Mouse (Mus musculus) hindbrain, embryonic 11.5 days (tissue): ENCODE data around the gene Mup14. TPM values are rescaled to one million over a fixed set of nuclear protein-coding genes. Genes with fewer than 3 reads are reported as not detected.
"Not testable (repeated sequence)": the region's sequence is repeated elsewhere in the genome, so short reads cannot be mapped to it uniquely, and the experiment has no call there.

Source experiments
- ATAC-seq: fragments of 200-750 bp; cut with Nextera tagmentation; 2 replicates; pipeline ENCODE4 v1.8.0; 2017; ENCODE audit warnings: mild to moderate bottlenecking, moderate TSS enrichment, moderate library complexity; ENCODE audit not compliant: low FRiP score
- DNase-seq: peaks from one replicate; pipeline ENCODE4 v3.0.0-alpha.2; 2015; ENCODE audit warnings: low spot score
- H3K27ac ChIP-seq: fragments of 300-500 bp; sonication (generic); 2 replicates; pipeline ENCODE4 v1.5.1; 2014; ENCODE audit warnings: mild to moderate bottlenecking, low read depth, low read length
- H3K27me3 ChIP-seq: fragments of 300-500 bp; sonication (generic); 2 replicates; pipeline ENCODE4 v1.6.1; 2014; ENCODE audit warnings: mild to moderate bottlenecking, low read length, moderate library complexity, mixed read lengths; ENCODE audit not compliant: control insufficient read depth, insufficient read depth
- H3K36me3 ChIP-seq: fragments of 300-500 bp; sonication (generic); 2 replicates; pipeline ENCODE4 v1.6.1; 2014; ENCODE audit warnings: mild to moderate bottlenecking, low read length, moderate library complexity, mixed read lengths; ENCODE audit not compliant: control insufficient read depth, insufficient read depth
- H3K4me1 ChIP-seq: fragments of 300-500 bp; sonication (generic); replicated peaks from 2 replicates; pipeline ENCODE4 v1.6.1; 2014; ENCODE audit warnings: low read length, mixed read lengths; ENCODE audit not compliant: control insufficient read depth, insufficient read depth
- H3K4me2 ChIP-seq: fragments of 300-500 bp; sonication (generic); replicated peaks from 2 replicates; pipeline ENCODE4 v1.6.1; 2014; ENCODE audit warnings: mild to moderate bottlenecking, low read depth, low read length
- H3K4me3 ChIP-seq: fragments of 300-500 bp; sonication (generic); 2 replicates; pipeline ENCODE4 v1.5.1; 2014; ENCODE audit warnings: low read depth, low read length
- H3K9ac ChIP-seq: fragments of 300-500 bp; sonication (generic); 2 replicates; pipeline ENCODE4 v1.6.1; 2014; ENCODE audit warnings: low read depth, low read length
- H3K9me3 ChIP-seq: fragments of 300-500 bp; sonication (generic); 2 replicates; pipeline ENCODE4 v1.6.1; 2016; ENCODE audit warnings: low read length; ENCODE audit not compliant: control insufficient read depth
- WGBS: fragments of 180-500 bp; shearing (Covaris S2); extraction: QIAGEN DNeasy Blood & Tissue Kit; methylation state at CpG from one replicate; pipeline ENCODE4 v1.1.7; 2014; 5-methylcytosine and 5-hydroxymethylcytosine counted together
- polyA plus RNA-seq: library from polyadenylated mRNA; unstranded; fragments of >200 nt; fragmentation: Nextera tagmentation; extraction: Ambion mirVana; gene quantifications from 2 replicates; pipeline ENCODE4 v1.2.1, GENCODE M21; 2014

The Mup14 gene
- polyA plus RNA-seq = 0.24 TPM in 1 of 2 replicates, not detected in the other

DNA sequence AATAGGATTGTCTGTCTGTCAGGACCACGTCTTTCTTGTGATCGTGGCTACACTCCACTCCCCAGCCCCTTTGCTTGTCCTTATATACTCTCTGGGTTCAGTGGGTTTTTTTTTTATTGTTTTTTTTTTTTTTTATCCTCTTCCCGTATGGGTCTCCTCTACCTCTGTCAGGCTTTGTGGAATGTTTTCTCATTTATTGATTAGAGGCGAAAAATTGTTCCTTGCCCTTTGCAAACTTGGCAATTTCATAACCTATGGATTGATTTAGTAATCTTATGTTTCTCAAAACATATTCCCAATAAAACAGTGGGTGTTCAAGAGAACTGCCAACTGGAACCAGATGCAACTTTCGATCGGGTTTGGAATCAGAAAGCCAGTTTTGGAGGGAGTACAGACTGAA is at the start of gene Mup14:
Mup14 (minus strand) TSS at position 101 of the 400 bp plus-strand sequence.
- not testable (repeated sequence) for H3K27ac ChIP-seq, H3K27me3 ChIP-seq, H3K9me3 ChIP-seq, H3K4me3 ChIP-seq, DNase-seq, ATAC-seq, H3K9ac ChIP-seq, H3K4me1 ChIP-seq, H3K4me2 ChIP-seq, H3K36me3 ChIP-seq
- 81% methylated on average over 5 of the region's 6 CpGs for WGBS

DNA sequence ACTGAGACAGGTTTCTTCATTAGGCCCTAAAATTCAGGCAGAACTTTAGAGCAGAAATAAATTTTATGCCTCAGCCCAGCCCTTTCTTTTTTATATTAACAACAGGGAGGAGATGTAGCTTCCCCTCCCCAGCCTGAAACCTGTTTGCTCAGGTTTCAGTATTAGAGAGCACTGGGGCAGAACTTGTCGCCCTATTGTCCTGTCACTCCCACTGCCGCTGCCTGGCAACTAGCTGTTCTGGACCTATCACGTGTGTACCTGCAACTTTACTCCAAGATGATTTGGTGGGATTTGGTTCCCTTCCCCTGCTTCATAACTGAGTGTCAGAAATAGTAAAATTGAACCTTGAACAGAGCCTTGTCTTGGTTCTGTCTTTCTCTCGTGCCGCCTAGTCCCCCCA is 34.3 kb upstream of the Mup14 start:
- not testable (repeated sequence) for H3K36me3 ChIP-seq, DNase-seq, H3K4me3 ChIP-seq, ATAC-seq, H3K4me1 ChIP-seq, H3K9me3 ChIP-seq, H3K27ac ChIP-seq, H3K27me3 ChIP-seq, H3K9ac ChIP-seq, H3K4me2 ChIP-seq
- 69% methylated on average over 3 of the region's 5 CpGs for WGBS

Other genes starting within 250 kb of the Mup14 start
- gene Mup13, start 75.7 kb downstream of the Mup14 start, polyA plus RNA-seq = not detected in 2 replicates
- gene Mup15, start 135.7 kb upstream of the Mup14 start, polyA plus RNA-seq = not detected in 2 replicates
- not detected in 2 replicates for gene Mup16, start 215.5 kb upstream of the Mup14 start, polyA plus RNA-seq